Mouse (Mus musculus): ENCODE measurements around the gene Styk1.
A peak's percentile ranks its signal among the peaks of the same experiment; 100 is the strongest.
"Not testable (repeated sequence)": the region's sequence is repeated elsewhere in the genome, so short reads cannot be mapped to it uniquely, and the experiment has no call there.

Gene Styk1

DNA sequence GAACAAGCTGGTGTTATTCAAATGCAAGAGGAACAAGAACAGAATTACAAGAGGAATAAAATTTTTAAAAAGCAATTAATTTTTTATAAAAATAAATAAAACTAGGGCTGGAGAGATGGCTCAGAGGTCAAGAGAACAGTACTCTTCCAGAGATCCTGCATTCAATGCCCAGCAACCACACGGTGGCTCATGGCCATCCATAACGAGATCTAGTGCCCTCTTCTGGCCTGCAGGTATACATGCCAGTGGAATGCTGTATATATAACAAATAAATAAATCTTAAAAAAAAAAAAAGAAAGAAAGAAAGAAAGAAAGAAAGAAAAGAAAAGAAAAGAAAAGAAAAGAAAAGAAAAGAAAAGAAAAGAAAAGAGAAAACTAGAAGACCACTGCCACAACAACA, 63.0 kb downstream of the Styk1 start:
- DNase-seq: peak; percentile 13

DNA sequence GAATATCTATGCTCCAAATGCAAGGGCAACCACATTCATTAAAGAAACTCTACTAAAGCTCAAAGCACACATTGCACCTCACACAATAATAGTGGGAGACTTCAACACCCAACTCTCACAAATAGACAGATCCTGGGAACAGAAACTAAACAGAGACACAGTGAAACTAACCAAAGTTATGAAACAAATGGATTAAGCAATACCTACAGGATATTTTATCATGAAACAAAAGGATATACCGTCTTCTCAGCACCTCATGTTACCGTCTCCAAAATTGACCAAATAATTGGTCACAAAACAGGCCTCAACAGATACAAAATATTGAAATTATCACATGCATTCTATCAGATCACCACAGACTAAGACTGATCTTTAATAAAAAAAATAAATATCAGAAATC, 75.2 kb downstream of the Styk1 start:
- DNase-seq: not testable (repeated sequence)

DNA sequence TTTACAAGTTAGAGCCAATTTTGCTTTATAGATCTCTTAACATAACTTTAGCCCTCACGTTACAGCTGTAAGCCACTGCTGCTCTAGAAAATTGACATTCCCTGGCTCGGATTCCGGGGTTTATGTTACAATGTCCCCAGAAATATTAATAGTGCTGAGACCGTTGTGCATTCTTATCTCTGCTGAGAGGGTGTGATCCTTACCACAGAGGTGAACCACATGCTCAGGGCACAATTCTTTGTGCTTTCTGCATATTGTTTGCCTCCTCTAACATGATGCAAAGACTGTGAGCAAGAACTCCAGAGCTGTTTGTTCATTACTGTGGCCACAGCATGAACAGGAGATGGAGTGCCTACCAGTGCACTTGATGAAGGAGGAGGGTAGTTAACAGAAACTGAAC, 76.7 kb downstream of the Styk1 start:
- no peak for DNase-seq

DNA sequence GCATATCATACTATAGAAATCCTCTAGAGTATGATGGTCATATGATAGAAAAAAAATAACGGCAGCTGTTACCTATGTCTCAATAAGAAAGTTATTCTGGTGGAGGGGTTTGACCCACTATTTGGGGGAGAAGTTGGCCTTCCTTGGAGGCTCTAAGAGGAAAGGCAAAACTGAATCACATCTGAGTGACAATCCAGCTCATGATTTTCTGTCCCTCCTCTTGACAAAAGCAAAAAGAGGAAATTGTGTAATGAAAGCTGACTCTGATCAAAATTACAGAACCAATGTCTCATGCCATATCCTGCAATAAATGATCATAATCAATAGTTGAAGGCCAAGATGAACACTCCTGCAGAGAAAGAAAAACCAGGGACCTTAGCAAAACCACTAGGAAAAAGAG, 81.1 kb downstream of the Styk1 start:
- DNase-seq: no peak

DNA sequence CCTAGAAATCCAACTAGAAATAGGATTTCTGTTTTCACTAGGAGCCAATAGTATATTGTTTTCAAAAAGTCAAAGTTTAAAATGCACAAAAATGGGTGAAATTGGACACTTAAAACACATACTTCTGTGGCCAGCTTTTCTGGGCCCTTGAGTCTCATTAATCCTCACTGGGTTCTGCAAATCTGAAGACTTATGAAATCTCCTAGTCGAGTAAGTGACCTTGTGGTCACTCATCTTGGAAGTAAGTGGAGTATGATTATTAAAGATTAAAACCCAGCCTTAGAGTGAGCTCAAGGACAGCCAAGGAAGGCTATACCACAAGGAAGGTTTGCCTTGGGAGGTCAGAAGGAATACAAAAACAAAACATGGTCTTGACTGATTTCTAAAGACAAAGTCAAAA, 83.1 kb downstream of the Styk1 start:
- DNase-seq: no peak

DNA sequence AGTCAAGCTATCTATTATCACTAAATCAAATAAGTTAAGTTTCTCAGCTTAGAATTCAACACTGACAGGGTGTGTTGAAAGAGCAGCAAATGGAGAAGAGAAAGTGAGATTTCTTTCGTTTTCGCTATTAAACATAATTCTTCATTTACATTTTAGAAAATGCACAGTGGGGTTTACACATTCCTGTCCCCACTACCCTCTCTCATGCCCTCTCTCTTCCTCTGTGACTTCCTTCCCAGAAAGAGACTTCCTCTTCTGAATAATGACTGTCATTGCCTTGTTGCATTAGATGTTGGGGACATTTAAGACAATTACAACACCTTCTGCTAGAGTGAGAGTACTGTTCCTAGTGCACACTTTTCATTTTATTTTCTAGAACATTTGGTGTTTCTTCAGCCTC, 83.8 kb downstream of the Styk1 start:
- DNase-seq: no peak

DNA sequence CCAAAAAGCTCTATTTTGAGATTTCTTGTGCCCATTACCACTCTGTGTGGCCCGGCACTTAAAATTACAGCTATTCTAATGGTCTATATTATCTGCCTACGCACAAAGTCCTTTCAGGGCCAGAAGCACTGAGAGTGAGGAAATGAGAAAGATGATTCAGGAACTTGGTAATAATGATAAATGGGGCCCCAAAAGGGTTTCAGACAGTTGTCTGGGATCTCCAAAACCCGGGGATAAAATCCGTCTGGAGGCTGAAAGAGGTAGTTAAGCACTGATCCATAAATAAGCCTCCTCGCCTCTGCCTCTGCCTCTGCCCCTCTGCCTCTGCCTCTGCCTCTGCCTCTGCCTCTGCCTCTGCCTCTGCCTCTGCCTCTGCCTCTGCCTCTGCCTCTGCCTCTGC, 89.2 kb downstream of the Styk1 start:
- DNase-seq: no peak

DNA sequence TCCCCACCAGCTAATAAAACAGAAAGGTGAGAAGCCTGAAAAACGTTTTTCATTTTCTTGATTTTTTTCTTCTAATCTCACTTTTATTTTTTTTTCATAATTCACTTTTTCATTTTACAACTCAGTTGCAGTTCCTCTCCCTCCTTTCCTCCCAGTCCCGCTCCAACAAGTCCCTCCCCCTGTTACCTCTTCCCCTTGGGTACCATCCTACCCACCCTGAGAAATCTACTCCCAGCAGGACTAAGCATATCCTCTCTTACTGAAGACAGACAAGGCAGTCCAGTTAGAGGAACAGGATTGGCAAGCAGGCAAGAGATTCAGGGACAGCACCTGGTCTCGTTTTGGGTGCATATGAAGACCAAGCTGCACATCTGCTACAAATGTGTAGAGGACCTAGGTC, 90.6 kb downstream of the Styk1 start:
- DNase-seq: no peak

DNA sequence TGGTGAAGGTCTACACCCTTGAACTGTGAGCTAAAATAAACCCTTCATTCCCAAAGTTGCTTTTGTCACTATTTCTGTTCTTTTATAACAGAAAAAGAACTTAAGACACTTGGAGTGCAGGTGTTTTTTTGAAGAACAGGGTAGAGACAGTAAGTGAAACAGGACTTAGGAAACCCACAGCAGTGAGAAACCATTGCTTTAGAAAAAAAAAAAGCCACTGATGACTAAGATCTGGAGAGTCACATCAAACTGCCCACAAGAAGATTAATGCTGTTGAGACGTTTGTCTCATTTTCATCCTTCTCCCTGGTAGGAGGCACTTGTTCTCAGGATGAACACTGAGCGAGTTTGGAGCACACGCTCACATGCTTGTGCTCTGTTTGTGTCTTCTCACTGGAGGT, 91.4 kb downstream of the Styk1 start:
- no peak for DNase-seq
